Mouse (Mus musculus) ES-E14 (cell line): ENCODE measurements around the gene Bmt2.

Source experiments
- CHD2 ChIP-seq: IDR thresholded peaks from 2 replicates; pipeline ENCODE4 v1.6.1; 2014; ENCODE audit warnings: mild to moderate bottlenecking, low read depth, low read length, inconsistent platforms
- HCFC1 ChIP-seq: IDR thresholded peaks from 2 replicates; pipeline ENCODE4 v1.6.1; 2012; ENCODE audit warnings: low read length, inconsistent platforms, borderline replicate concordance; ENCODE audit not compliant: insufficient read depth
- MAFK ChIP-seq: IDR thresholded peaks from 2 replicates; pipeline ENCODE4 v1.6.1; 2014; ENCODE audit warnings: mild to moderate bottlenecking, low read depth, low read length, inconsistent platforms; ENCODE audit not compliant: insufficient read depth
- ZC3H11A ChIP-seq: IDR thresholded peaks from 2 replicates; pipeline ENCODE4 v1.6.1; 2012; ENCODE audit warnings: low read depth, mild to moderate bottlenecking, inconsistent platforms, low read length, borderline replicate concordance
- ZNF384 ChIP-seq: IDR thresholded peaks from 2 replicates; pipeline ENCODE4 v1.6.1; 2012; ENCODE audit warnings: low read depth, low read length, inconsistent platforms

DNA sequence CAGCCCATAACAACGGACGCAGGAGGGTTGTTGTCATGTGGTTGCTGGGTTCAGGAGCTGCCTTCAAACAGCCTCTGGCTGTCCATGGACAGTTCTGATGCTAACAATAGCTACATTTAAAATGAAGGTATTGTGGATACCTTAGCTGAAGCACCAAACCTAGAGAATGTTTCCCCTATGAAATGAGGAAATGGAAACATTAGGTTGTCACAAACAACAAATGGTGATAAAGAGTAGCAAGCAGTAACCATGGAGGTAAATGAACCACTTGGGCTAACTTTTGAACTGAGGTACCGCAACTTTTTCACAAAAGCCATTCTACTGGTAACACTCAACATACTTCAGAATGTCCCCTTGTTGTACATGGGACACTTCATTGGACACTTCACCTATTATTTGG lies 44.4 kb upstream of the Bmt2 start:
- no peak for TF ChIP-seq ZNF384
- no peak for TF ChIP-seq CHD2
- no peak for TF ChIP-seq HCFC1
- no peak for TF ChIP-seq MAFK
- no peak for TF ChIP-seq ZC3H11A
